Mouse (Mus musculus) cerebellum, adult (tissue): ENCODE results near the gene Lgi4.

Experiments
- ATAC-seq: cut with Nextera tagmentation; 2 replicates; pipeline ENCODE4 v1.9.2; 2017; ENCODE audit warnings: mild to moderate bottlenecking, moderate library complexity, mixed read lengths; ENCODE audit not compliant: insufficient number of reproducible peaks, low FRiP score, low TSS enrichment

Lgi4 gene

DNA sequence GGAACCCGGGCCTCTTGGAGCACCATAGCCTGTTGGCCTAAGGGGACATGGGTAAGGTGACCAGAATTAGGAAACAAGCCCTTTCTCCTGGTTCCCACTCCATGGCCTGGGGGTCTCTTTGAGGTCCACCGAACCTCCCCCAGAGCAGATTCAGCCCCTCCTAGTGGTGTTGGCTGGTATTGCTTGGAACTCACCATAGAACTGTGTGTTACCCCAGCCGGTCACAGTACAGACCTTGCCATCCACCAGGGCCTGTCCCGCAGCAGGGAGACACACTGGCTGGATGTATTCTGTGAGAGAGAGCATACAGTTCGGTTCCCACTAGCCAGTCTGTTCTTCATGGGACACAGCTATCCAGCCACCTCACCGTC, 40.5 kb downstream of the Lgi4 start:
- no peak for ATAC-seq

GRCm38 (mm10) chr7:31100786-31101185, 41.6 kb downstream of the Lgi4 start:
- no peak for ATAC-seq

GRCm38 (mm10) chr7:31105061-31105768, 46.1 kb downstream of the Lgi4 start:
- no peak for ATAC-seq

DNA sequence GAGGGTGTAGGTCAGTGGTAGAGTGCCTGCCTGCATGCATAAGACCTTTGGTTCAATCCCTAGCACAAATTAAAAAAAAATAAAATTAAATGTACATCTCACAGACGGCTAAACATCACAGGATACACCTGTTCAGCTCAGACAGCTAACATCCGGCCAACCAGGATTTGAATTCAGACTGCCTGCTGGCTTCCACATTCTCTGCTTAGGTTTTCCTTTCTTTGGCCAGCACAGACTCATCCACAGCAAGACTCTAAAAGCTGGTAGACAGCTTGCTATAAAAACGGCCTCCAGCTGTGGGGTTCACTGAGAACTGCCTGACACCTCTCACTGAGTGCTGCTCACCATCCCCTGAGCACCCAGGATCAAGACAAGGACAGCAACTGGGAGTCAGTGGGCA, 47.0 kb downstream of the Lgi4 start:
- no peak for ATAC-seq

GRCm38 (mm10) chr7:31107781-31108180, 48.6 kb downstream of the Lgi4 start:
- no peak for ATAC-seq

GRCm38 (mm10) chr7:31109091-31109490, 49.9 kb downstream of the Lgi4 start:
- ATAC-seq = no peak

DNA sequence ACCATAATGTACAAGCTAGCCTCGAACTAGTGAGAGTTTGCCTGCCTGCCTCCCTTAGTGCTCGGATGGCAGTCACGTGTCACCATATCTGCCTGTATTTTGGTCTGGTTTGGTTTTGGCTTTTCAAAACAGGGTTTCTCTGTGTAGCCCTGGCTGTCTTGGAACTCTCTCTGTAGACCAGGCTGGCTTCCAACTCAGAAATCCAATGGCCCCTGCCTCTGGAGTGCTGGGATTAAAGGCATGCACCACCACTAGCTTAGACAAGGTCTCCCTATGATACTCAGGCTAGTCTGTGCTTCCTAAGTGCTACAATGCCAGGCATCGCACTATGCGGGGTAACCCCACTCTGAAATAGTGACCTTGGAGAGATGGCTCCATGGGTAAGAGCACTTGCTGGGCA, 50.7 kb downstream of the Lgi4 start:
- no peak for ATAC-seq

DNA sequence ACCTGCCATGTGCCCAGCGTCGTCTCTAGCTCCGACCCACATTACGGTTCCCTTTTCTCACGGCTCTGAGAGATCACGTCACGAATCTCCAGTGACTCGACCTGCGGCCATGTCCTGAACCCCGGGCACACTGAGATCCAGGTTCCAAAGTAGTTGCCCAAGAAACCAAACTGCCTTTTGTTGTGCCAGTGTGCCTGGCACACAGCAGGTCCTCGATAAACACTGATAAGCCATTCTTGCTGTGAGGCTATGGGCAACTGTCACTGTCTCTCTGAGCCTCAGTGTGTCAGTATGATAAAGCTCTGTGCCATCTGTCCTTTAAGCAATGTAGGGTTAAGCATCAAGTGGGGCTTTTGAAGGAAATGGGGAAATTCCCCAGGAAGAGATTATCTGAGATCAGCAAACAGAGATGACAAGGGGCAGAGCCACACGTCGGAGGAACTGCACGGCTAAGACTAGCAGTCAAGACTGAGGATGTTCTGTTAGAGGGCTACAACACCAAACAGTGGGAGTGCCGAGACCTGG, 51.8 kb downstream of the Lgi4 start:
- ATAC-seq = no peak

GRCm38 (mm10) chr7:31112036-31112435, 52.9 kb downstream of the Lgi4 start:
- ATAC-seq = no peak

DNA sequence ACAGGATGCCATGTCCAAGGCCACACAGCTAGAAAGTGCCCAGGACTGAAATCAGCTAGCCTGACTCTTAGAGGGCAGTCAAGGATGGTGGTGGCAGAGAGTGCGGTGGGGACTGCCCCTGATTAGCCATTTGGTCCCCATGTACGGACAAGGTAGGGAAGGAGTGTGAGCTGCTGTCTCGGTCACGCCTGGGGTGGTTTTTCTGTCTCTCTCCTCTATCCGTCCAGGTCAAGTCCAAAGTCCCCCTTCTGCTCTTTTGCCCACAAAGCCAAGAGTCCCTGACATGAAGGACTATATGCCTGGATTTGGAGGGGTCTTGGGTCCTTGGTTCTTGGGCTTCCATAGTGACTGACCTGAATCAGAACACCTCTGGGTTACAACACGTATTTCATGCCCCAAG, 54.7 kb downstream of the Lgi4 start:
- no peak for ATAC-seq

GRCm38 (mm10) chr7:31114646-31115045, 55.5 kb downstream of the Lgi4 start:
- no peak for ATAC-seq

DNA sequence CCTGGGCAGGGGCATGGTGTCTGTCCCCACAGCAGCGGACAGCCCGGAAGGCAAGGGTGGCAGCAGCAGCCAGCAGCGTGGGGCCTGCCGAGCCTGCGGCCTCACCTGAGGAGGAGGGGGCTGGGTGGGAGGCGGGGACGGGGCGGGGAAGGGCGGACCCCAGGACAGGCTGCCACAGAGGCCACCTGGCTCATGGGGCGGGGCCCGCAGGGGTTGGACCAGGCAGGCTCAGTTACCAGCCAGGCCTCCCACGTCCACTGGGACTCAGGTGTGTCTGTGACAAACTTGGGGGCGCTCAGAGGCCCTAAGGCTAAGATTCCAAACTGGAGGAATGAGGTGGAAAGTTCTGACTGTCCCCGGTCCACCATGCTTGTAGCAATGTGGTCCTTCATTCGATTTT, 56.0 kb downstream of the Lgi4 start, which contains the start of gene Hpn:
Gene Hpn, minus strand, starts transcription at position 109 of the 400 bp plus-strand sequence.
- no peak for ATAC-seq

- ATAC-seq = no peak
These were observed 56.5 kb downstream of the Lgi4 start for GRCm38 (mm10) chr7:31115587-31116043.

GRCm38 (mm10) chr7:31116721-31117145, 57.6 kb downstream of the Lgi4 start:
- ATAC-seq = no peak

GRCm38 (mm10) chr7:31117465-31117864, 58.3 kb downstream of the Lgi4 start:
- ATAC-seq = no peak

DNA sequence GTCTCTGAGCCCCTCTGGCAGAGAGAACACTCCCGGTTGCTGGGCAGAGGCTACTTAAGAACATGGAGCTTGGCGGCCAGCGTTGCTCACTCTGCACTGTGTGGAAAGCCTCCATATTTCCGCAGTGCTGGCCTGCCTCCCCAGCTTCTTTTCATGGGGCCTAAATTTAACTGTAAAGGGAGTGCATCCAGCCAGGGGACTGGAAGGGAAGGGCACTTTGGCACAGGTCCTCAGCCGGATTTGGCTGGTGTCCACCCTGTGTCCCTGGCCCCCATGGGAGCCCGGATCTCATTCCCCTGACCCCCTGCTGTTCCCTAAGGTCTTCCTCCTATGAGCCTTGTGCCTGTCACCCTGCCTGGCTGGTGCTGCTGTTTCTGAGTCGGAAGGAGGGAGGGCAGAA, 59.3 kb downstream of the Lgi4 start:
- ATAC-seq = no peak

DNA sequence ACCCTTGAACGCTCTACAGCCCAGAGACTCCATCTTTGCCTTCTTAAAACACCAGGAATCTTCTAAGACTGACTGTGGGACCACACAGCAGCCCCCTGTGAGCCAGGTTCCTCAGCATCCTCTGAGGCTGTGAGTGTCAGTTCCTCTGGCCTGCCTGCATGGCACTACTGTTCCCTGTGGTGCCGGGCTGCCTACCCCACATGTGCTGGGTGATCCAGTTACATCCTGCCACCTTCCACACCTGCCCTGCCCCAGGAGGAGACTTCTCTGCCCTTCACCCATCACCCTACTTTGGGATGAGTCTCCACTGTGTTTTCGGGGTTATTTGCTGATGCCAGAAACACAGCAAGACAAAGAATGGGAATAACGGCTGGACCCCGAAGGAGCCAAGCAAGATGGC, 60.4 kb downstream of the Lgi4 start:
- no peak for ATAC-seq
